Mouse (Mus musculus): Measurements from ENCODE around the gene Lrsam1.

DNA sequence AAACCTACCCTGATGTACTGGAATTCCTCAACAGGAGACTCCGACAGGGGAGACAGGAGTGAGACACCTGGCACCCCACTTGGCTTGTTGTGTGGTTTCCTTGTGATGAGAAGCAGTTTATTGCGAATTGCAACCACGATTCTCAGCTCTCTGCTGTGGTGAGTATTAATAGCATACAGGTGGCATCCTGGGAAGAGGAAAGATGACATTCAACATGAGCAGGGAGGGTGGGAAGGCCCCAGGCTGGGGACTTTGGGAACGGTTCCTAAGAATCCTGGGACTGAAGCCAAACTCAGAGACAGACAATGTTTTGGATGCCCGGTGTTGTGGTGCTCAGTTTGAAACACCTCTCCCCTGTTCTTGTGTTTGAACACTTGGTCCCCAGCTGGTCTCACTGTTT lies 43.6 kb upstream of the Lrsam1 start:
- TF ChIP-seq CTCF (IDR thresholded peaks at IDR 0.05; ENCODE audit: extremely low read depth, insufficient read depth, insufficient read length, insufficient replicate concordance) = no peak
- TF ChIP-seq POLR2A (IDR thresholded peaks at IDR 0.05; ENCODE audit: low read depth, low read length) = no peak
